Mouse (Mus musculus): ENCODE results near the gene Scarb1. TPM values are rescaled to one million over a fixed set of nuclear protein-coding genes. Genes with fewer than 3 reads are reported as not detected.

Gene Scarb1
- total RNA-seq, 2 experiments from 2014 or later: 22.0 to 28.0 TPM

- intact Hi-C loops (cut with DNase I): no loop called here
These were observed 87.4 kb downstream of the Scarb1 start for GRCm38 (mm10) chr5:125253448-125253847.

GRCm38 (mm10) chr5:125252664-125253063, 88.2 kb downstream of the Scarb1 start:
- no peak for DNase-seq (ENCODE audit: low spot score in 2 of 2)
- intact Hi-C loops (cut with DNase I): no loop called here

More at GRCm38 (mm10) chr5:125253448-125253847, 87.4 kb downstream of the Scarb1 start:
- DNase-seq (ENCODE audit: low spot score in 2 of 2): no peak

DNA sequence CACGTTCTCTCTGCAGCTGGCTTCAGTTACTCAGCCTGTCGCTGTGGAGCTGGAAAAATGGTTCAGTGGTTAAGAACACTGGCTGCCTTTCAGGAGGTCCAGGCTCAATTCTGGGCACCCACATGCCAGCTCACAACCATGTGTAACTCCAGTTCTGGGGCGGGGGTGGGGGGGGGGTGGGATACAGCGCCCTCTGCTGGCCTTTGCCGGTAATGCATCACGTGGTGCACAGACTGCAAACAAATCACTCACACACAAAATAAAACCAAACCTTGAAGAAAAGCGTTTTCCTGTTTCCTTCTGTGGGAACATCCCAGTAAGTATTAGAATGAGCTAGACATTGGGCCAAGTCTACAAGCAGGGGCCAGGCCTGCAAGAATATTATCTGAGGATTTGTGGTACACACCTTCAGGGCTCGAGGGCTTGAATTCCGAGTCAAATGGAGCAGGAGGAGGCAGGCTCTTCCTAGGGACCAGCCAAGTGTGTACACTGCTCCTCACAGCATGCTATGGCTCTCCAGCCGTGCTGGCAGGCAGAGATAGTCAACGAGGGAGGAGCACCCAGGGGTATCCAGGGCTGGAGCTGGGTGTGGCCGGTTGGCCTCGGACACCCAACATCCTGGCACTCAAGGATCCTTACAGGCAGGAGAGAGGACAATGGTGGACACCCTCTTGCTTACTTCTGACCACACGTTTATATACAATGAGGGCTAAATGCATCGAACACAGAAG, 88.8 kb downstream of the Scarb1 start:
- no peak for DNase-seq (ENCODE audit: low spot score in 2 of 2)
- intact Hi-C loops (cut with DNase I): no loop called here

- intact Hi-C loops (cut with DNase I): no loop called here
These were observed 91.7 kb downstream of the Scarb1 start for GRCm38 (mm10) chr5:125249187-125249586.

DNA sequence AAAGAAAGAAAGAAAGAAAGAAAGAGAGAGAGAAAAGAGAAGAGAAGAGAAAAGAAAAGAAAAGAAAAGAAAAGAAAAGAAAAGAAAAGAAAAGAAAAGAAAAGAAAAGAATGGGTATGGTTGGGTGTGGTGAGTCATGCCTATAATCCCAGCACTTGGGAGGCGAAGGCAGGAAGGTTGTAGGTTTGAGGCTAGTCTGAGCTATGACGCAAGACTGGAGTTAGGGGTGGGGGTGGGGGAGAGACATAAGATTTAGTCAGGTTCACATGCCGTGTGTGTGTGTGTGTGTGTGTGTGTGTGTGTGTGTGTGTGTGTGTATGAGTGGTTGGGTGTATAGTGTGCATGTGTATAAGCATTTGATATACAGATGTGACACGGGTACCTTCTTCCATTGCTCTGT, 94.2 kb downstream of the Scarb1 start:
- intact Hi-C loops (cut with DNase I): no loop called here
- DNase-seq (ENCODE audit: low spot score in 2 of 2): no peak

More at GRCm38 (mm10) chr5:125249187-125249586, 91.7 kb downstream of the Scarb1 start:
- DNase-seq (ENCODE audit: low spot score in 2 of 2): no peak

DNA sequence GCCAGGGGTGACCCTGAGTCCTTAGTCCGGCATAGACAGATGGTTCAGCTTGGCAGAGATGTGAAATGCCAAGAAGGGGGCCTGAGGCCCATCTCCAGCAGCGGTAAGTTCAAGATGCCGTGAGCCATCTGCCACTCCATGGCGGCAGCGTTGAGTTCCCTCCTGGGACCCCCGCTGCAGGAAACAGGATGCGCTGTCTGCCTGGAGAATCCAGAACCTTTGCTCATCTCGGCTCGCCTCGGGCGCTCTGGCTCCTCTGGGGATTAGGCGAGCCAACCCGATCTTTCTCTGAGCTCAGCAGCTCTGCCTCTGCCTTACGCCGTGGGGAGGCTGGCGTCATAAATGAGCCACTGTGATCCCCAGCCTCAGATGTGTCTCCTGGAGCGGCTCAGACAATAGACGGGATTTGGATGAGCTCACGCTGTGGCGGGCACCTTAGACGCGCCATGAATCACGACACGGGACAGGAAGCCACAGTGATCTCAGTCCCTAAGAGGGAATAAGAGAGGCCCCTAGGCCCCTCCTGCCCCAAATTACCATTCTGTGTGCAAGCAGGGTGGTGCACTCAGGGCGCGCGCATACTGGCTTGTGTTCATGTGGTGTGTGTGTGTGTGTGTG, 95.3 kb downstream of the Scarb1 start:
- intact Hi-C loops (cut with DNase I): loop anchor here (2.0 kb wide), 2 partner anchors 21 to 67 kb away; partner anchors contain the start of gene Ncor2
- DNase-seq (ENCODE audit: low spot score in 2 of 2): peak; percentile 54 to 68

GRCm38 (mm10) chr5:125244825-125245533, 95.9 kb downstream of the Scarb1 start:
- DNase-seq (ENCODE audit: low spot score in 2 of 2): no peak
- intact Hi-C loops (cut with DNase I): loop anchor here (1.0 to 2.0 kb wide), 3 partner anchors 22 to 66 kb away; partner anchors contain the start of gene Ncor2

- intact Hi-C loops (cut with DNase I): loop anchor here (1.0 to 2.0 kb wide), 3 partner anchors 23 to 65 kb away; partner anchors contain the start of gene Ncor2
- peak; percentile 92 to 96 for DNase-seq (ENCODE audit: low spot score in 2 of 2)
These were observed 97.0 kb downstream of the Scarb1 start for GRCm38 (mm10) chr5:125243928-125244327.

DNA sequence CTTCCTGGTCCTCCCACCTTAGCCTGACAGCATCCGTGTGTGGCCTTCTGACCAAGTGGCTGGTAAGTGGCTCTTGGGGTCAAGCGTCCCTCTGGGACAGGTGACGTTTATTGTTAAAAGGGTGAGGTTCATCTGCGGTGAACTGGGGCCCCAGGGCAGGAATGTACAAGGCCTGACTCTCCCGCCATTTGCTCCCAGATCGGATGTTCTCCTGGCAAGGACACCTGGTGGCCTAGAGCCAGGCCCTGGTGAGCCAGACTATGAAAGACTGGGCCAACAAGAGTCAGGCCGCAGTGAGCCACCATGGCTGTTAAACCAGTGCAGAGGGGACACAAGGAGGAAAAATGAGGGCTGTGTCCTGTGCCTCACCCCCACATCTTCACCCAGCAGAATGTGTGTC, 98.8 kb downstream of the Scarb1 start:
- intact Hi-C loops (cut with DNase I): no loop called here

GRCm38 (mm10) chr5:125241627-125242026, 99.3 kb downstream of the Scarb1 start:
- intact Hi-C loops (cut with DNase I): no loop called here
- DNase-seq (ENCODE audit: low spot score in 2 of 2): no peak

More for the DNA sequence above, 98.8 kb downstream of the Scarb1 start:
- no peak for DNase-seq (ENCODE audit: low spot score in 2 of 2)

DNA sequence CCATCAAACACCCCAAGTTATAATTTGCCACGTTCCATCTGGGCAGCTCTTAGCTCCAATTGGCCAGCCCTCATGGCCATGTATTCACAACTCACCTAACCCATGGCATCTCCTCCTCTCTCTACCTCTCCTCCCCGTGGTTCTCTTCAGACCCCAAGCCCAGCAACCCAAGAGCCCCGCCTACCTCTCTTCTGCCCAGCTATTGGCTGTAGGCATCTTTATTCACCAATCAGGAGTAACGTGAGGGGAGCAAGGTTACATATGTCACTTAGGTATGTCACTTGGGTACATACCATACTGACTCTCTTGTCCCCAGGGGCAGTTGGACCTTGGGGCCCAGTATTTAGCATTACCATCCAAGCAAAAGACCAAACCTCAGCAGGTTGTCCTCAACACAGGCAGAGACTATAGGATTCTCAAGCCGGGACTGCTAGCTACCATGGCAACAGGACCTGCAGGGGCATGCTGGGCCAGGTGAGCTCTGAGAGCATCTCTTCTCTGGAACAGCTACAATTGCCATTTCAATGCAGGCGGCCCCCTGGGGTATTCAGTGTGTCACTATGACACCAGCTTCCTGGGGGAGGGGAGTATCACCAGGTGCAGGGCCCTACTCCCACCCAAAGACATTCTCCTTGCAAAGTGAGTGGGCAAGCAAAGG, 100.6 kb downstream of the Scarb1 start:
- intact Hi-C loops (cut with DNase I): no loop called here
- no peak for DNase-seq (ENCODE audit: low spot score in 2 of 2)

- no peak for DNase-seq (ENCODE audit: low spot score in 2 of 2)
- intact Hi-C loops (cut with DNase I): no loop called here
These were observed 105.0 kb downstream of the Scarb1 start for GRCm38 (mm10) chr5:125235874-125236273.

DNA sequence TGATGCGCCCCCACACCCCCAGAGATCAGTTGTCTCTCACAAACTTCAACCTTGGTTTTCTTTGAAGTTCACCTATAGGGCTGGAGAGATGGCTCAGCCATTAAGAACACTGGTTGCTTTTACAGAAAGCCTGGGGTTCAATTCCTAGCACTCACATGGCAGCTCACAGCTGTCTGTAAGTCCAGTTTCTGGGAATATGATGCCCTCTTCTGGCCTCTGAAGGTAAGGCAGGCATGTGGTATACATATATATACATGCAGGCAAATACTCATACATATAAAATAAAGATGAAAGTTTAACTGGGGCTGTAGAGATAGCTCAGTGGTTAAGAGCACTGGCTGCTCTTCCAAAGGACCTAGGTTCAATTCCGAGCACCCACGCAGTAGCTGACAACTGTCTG, 105.5 kb downstream of the Scarb1 start:
- intact Hi-C loops (cut with DNase I): no loop called here

GRCm38 (mm10) chr5:125234399-125234798, 106.5 kb downstream of the Scarb1 start:
- DNase-seq (ENCODE audit: low spot score in 2 of 2): no peak
- intact Hi-C loops (cut with DNase I): no loop called here

More for the DNA sequence above, 105.5 kb downstream of the Scarb1 start:
- no peak for DNase-seq (ENCODE audit: low spot score in 2 of 2)

GRCm38 (mm10) chr5:125233478-125233877, 107.4 kb downstream of the Scarb1 start:
- DNase-seq (ENCODE audit: low spot score in 2 of 2): no peak
- intact Hi-C loops (cut with DNase I): no loop called here

GRCm38 (mm10) chr5:125232443-125232979, 108.4 kb downstream of the Scarb1 start:
- no peak for DNase-seq (ENCODE audit: low spot score in 2 of 2)
- intact Hi-C loops (cut with DNase I): no loop called here

DNA sequence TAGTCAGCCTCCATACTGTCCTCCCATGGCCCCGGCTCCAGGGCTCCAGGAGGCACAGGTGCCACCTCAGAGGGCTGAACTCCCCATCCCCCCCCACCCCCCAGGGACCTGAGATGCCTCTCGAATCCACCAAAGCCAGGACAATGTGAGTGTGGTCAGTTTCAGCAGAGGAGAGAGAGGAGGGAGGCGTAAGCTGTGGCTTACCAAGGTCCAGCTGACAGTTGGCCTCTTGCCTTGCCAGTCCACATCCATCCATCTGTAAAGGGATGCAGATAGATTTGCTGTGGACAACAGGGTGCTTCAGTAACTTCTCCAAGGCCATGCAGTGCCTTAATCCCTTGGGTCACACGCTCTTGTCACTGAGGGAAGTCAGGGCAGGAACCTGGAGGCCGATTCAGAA, 110.4 kb downstream of the Scarb1 start:
- DNase-seq (ENCODE audit: low spot score in 2 of 2): no peak
- intact Hi-C loops (cut with DNase I): no loop called here

GRCm38 (mm10) chr5:125229097-125229496, 111.8 kb downstream of the Scarb1 start:
- intact Hi-C loops (cut with DNase I): no loop called here

GRCm38 (mm10) chr5:125227699-125228098, 113.2 kb downstream of the Scarb1 start:
- no peak for DNase-seq (ENCODE audit: low spot score in 2 of 2)
- intact Hi-C loops (cut with DNase I): no loop called here

More at GRCm38 (mm10) chr5:125229097-125229496, 111.8 kb downstream of the Scarb1 start:
- DNase-seq (ENCODE audit: low spot score in 2 of 2): no peak

All from left cerebral cortex, postnatal 36 days (tissue).